Mouse (Mus musculus) intestine, embryonic 14.5 days (tissue): ENCODE data around the gene Olfr1393. TPM values are rescaled to one million over a fixed set of nuclear protein-coding genes. Genes with fewer than 3 reads are reported as not detected.
"Not testable (repeated sequence)": the region's sequence is repeated elsewhere in the genome, so short reads cannot be mapped to it uniquely, and the experiment has no call there.

Experiments used
- ATAC-seq: fragments of 200-750 bp; cut with Nextera tagmentation; replicated peaks from 2 replicates; pipeline ENCODE4 v1.8.0; 2017; ENCODE audit warnings: low read depth, moderate number of reproducible peaks, moderate TSS enrichment, moderate library complexity; ENCODE audit not compliant: low FRiP score, low TSS enrichment
- DNase-seq: peaks from one replicate; pipeline ENCODE4 v3.0.0-alpha.2; 2018; ENCODE audit warnings: low spot score
- H3K27ac ChIP-seq: fragments of 300-500 bp; sonication (generic); 2 replicates; pipeline ENCODE4 v1.5.1; 2014; ENCODE audit warnings: low read depth, mild to moderate bottlenecking, control low read depth
- H3K27me3 ChIP-seq: fragments of 300-500 bp; sonication (generic); replicated peaks from 2 replicates; pipeline ENCODE4 v1.6.1; 2014; ENCODE audit warnings: low read length, control low read depth; ENCODE audit not compliant: control insufficient read depth, insufficient read depth
- H3K36me3 ChIP-seq: fragments of 300-500 bp; sonication (generic); 2 replicates; pipeline ENCODE4 v1.6.1; 2014; ENCODE audit warnings: low read length, control low read depth; ENCODE audit not compliant: control insufficient read depth, insufficient read depth
- H3K4me1 ChIP-seq: fragments of 300-500 bp; sonication (generic); replicated peaks from 2 replicates; pipeline ENCODE4 v1.6.1; 2014; ENCODE audit warnings: low read length, control low read depth, mixed read lengths; ENCODE audit not compliant: control insufficient read depth, insufficient read depth
- H3K4me2 ChIP-seq: fragments of 300-500 bp; sonication (generic); 2 replicates; pipeline ENCODE4 v1.6.1; 2014; ENCODE audit warnings: low read length
- H3K4me3 ChIP-seq: fragments of 300-500 bp; sonication (generic); 2 replicates; pipeline ENCODE4 v1.5.1; 2014; ENCODE audit warnings: low read depth, low read length, control low read depth, mixed read lengths
- H3K9ac ChIP-seq: fragments of 300-500 bp; sonication (generic); 2 replicates; pipeline ENCODE4 v1.6.1; 2014; ENCODE audit warnings: mild to moderate bottlenecking, low read length
- H3K9me3 ChIP-seq: fragments of 300-500 bp; sonication (generic); 2 replicates; pipeline ENCODE4 v1.6.1; 2016; ENCODE audit warnings: low read length, control low read depth; ENCODE audit not compliant: control insufficient read depth
- WGBS: fragments of 180-500 bp; shearing (Covaris S2); extraction: QIAGEN DNeasy Blood & Tissue Kit; methylation state at CpG from one replicate; pipeline ENCODE4 v1.1.7; 2014; 5-methylcytosine and 5-hydroxymethylcytosine counted together
- polyA plus RNA-seq: library from polyadenylated mRNA; unstranded; fragments of >200 nt; fragmentation: Nextera tagmentation; extraction: Ambion mirVana; gene quantifications from 2 replicates; pipeline ENCODE4 v1.2.1, GENCODE M21; 2014

Olfr1393 gene
- polyA plus RNA-seq, 1 experiment from 2014 or later: not detected

GRCm38 (mm10) chr11:49292777-49293176 lies 14.7 kb downstream of the Olfr1393 start:
- H3K36me3 ChIP-seq: no peaks in the 10 kb centered on the region
- no peak for ATAC-seq
- H3K4me1 ChIP-seq: no peaks in the 10 kb centered on the region
- no peak for DNase-seq
- 69% methylated on average over 3 of the region's 3 CpGs for WGBS
- no peak overlapping the region for H3K27ac ChIP-seq
- no peak overlapping the region for H3K4me3 ChIP-seq
- H3K9ac ChIP-seq: no peak overlapping the region
- H3K9me3 ChIP-seq: no peaks in the 10 kb centered on the region
- no peaks in the 10 kb centered on the region for H3K27me3 ChIP-seq
- no peak overlapping the region for H3K4me2 ChIP-seq

- H3K9me3 ChIP-seq: no peaks in the 10 kb centered on the region
- no peak for DNase-seq
- no peak within 1 kb of the TSS for H3K4me3 ChIP-seq
- no peak within 1 kb of the TSS for H3K4me2 ChIP-seq
- H3K36me3 ChIP-seq: no peaks in the 10 kb centered on the region
- H3K27ac ChIP-seq: no peak within 1 kb of the TSS
- ATAC-seq: no peak
- H3K27me3 ChIP-seq: no peaks in the 10 kb centered on the region
- no peaks in the 10 kb centered on the region for H3K4me1 ChIP-seq
- H3K9ac ChIP-seq: no peak within 1 kb of the TSS
These were observed 26.3 kb downstream of the Olfr1393 start, which contains the start of gene Olfr10 for GRCm38 (mm10) chr11:49304441-49304840. Gene Olfr10 (plus strand): TSS chr11:49304741.

GRCm38 (mm10) chr11:49308547-49308946 lies 30.4 kb downstream of the Olfr1393 start:
- not testable (repeated sequence) for H3K4me3 ChIP-seq, H3K9ac ChIP-seq, ATAC-seq, H3K27ac ChIP-seq, H3K36me3 ChIP-seq, H3K9me3 ChIP-seq, H3K4me2 ChIP-seq, H3K27me3 ChIP-seq, DNase-seq, H3K4me1 ChIP-seq
- 81% methylated on average over 5 of the region's 5 CpGs for WGBS

GRCm38 (mm10) chr11:49322442-49322841 lies 44.3 kb downstream of the Olfr1393 start, which contains the start of gene Olfr1391:
Gene Olfr1391 (plus strand): TSS chr11:49322742.
- Histone ChIP-seq H3K4me3 (no peak within 1 kb of the TSS), H3K9me3 (no peaks in the 10 kb centered on the region), H3K27ac (no peak within 1 kb of the TSS), H3K4me1 (no peaks in the 10 kb centered on the region), H3K27me3 (no peaks in the 10 kb centered on the region), H3K9ac (no peak within 1 kb of the TSS), H3K4me2 (no peak within 1 kb of the TSS), H3K36me3 (no peaks in the 10 kb centered on the region)
- ATAC-seq (no peak), DNase-seq (no peak)
- 74% methylated on average over 2 of the region's 2 CpGs for WGBS

GRCm38 (mm10) chr11:49326726-49327125 lies 48.6 kb downstream of the Olfr1393 start:
- ATAC-seq: no peak
- 82% methylated on average over 3 of the region's 3 CpGs for WGBS

GRCm38 (mm10) chr11:49329686-49330085 lies 51.6 kb downstream of the Olfr1393 start:
- Histone ChIP-seq H3K27me3 (no peaks in the 10 kb centered on the region), H3K4me1 (no peaks in the 10 kb centered on the region), H3K9ac (no peak overlapping the region), H3K4me3 (no peak overlapping the region), H3K27ac (no peak overlapping the region), H3K4me2 (no peak overlapping the region), H3K36me3 (no peaks in the 10 kb centered on the region), H3K9me3 (no peaks in the 10 kb centered on the region)
- ATAC-seq (no peak), DNase-seq (no peak)
- WGBS: 69% methylated on average over 1 of the region's 1 CpGs

More at GRCm38 (mm10) chr11:49326726-49327125, 48.6 kb downstream of the Olfr1393 start:
- H3K36me3 ChIP-seq: no peaks in the 10 kb centered on the region
- H3K9ac ChIP-seq: no peak overlapping the region
- no peak overlapping the region for H3K4me2 ChIP-seq
- no peak overlapping the region for H3K4me3 ChIP-seq
- H3K9me3 ChIP-seq: no peaks in the 10 kb centered on the region
- no peaks in the 10 kb centered on the region for H3K4me1 ChIP-seq
- H3K27me3 ChIP-seq: no peaks in the 10 kb centered on the region
- DNase-seq: no peak
- no peak overlapping the region for H3K27ac ChIP-seq

Other genes with a start within 250 kb of the Olfr1393 start
- gene 9930111J21Rik2, start 227.1 kb upstream of the Olfr1393 start, polyA plus RNA-seq: 0.45 and 0.50 TPM in 2 replicates
- gene Tgtp2, start 214.1 kb upstream of the Olfr1393 start, polyA plus RNA-seq: 0.27 and 1.2 TPM in 2 replicates
- 2.1 and 3.4 TPM in 2 replicates for gene Ifi47, start 201.7 kb upstream of the Olfr1393 start, polyA plus RNA-seq
- not detected in 2 replicates for gene Olfr1396, start 163.4 kb upstream of the Olfr1393 start, polyA plus RNA-seq
- gene Olfr1395, start 136.0 kb upstream of the Olfr1393 start, polyA plus RNA-seq: not detected in 2 replicates
- not detected in 2 replicates for gene Olfr1394, start 123.9 kb upstream of the Olfr1393 start, polyA plus RNA-seq
- gene Btnl9, start 91.1 kb upstream of the Olfr1393 start, polyA plus RNA-seq: 1.8 and 3.0 TPM in 2 replicates
- 34.5 and 39.6 TPM in 2 replicates for gene Zfp62, start 75.0 kb upstream of the Olfr1393 start, polyA plus RNA-seq
- gene Mgat1, start 34.1 kb upstream of the Olfr1393 start, polyA plus RNA-seq: 52.9 and 55.4 TPM in 2 replicates
- not detected in 2 replicates for gene Olfr1392, start 7.0 kb downstream of the Olfr1393 start, polyA plus RNA-seq
- gene Olfr10, start 26.4 kb downstream of the Olfr1393 start, polyA plus RNA-seq: not detected in 2 replicates
- gene Olfr1391, start 44.4 kb downstream of the Olfr1393 start, polyA plus RNA-seq: not detected in 2 replicates
- not detected in 2 replicates for gene Olfr1390, start 56.9 kb downstream of the Olfr1393 start, polyA plus RNA-seq
- gene Olfr1389, start 144.8 kb downstream of the Olfr1393 start, polyA plus RNA-seq: not detected in 2 replicates
- 0.15 and 0.24 TPM in 2 replicates for gene Olfr1388, start 158.3 kb downstream of the Olfr1393 start, polyA plus RNA-seq
- not detected in 2 replicates for gene Olfr1387, start 177.0 kb downstream of the Olfr1393 start, polyA plus RNA-seq
- not detected in 2 replicates for gene Olfr1386, start 186.7 kb downstream of the Olfr1393 start, polyA plus RNA-seq
- gene Olfr1385, start 210.8 kb downstream of the Olfr1393 start, polyA plus RNA-seq: not detected in 2 replicates
- gene Olfr1384, start 228.4 kb downstream of the Olfr1393 start, polyA plus RNA-seq: not detected in 2 replicates
- gene Olfr1383, start 241.3 kb downstream of the Olfr1393 start, polyA plus RNA-seq: not detected in 2 replicates
- not detected in 2 replicates for gene Olfr1382, start 249.9 kb downstream of the Olfr1393 start, polyA plus RNA-seq